Mouse (Mus musculus): ENCODE measurements at regions not wholly inside any gene's neighbourhood (a gene's known extent, or its start where the extent isn't known, plus 50 kb on each side); places are given as distances from the start of the nearest gene placed in this dataset.
"Not testable (repeated sequence)": the region's sequence is repeated elsewhere in the genome, so short reads cannot be mapped to it uniquely, and the experiment has no call there.

DNA sequence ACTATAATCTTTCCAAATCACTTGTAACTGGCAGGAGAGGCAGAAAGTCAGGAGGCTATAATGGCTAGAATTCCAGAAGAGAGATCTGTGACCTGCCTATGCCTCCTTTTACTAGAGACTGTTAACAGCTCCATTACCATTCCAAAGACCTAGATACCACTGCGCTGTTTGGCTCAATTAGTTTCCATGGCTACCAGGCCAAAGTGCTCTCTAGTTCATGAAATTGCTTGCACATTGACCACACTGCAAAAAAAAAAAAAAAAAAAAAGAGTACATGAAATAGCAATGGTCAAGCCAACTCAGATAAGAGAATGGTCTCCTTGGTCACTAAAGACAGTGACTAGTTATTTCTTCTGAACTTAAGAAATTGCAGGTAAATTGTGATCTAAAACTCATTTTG, 366.5 kb upstream of the Grid2 start:
- DNase-seq (ENCODE audit: low read depth, low spot score): peak; percentile 77

DNA sequence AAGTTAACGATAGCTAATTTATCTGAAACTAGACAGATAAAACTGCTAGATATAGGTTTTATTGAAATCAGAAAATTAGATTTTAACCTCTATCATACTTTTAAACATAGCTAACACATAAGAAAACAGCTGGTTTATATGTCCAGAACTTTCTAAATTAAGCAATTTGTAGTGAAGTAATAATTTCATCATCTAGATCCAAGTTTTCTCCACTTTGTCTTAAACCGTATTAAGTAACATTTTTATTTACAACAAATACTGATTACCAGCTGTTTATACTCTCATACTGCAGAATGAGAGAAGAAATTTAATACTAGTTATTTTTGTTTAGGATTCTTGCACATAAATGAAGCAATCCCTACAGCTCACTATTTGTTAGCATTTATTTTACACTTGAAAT, 342.9 kb upstream of the Grid2 start:
- no peak for DNase-seq (ENCODE audit: low read depth, low spot score)

DNA sequence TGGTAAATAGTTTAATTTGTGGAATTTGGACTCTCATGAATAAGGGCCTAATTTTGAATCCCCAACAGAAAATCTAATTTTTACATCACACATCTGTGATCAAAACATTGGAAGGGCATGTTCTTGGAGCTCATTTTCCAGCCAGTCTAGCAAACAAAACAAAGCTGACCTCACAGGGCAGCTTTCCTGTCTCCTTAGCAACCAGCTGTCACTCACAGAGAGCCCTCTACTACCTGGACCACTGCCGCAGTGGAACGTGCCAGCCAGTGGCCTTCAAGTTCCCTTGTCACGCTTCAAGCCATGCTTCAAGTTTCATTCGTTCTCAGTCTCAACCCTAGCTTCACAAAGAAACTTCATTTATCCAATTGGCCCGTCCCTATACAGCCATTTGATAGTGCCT, 338.6 kb upstream of the Grid2 start:
- DNase-seq (ENCODE audit: low read depth, low spot score): not testable (repeated sequence)

DNA sequence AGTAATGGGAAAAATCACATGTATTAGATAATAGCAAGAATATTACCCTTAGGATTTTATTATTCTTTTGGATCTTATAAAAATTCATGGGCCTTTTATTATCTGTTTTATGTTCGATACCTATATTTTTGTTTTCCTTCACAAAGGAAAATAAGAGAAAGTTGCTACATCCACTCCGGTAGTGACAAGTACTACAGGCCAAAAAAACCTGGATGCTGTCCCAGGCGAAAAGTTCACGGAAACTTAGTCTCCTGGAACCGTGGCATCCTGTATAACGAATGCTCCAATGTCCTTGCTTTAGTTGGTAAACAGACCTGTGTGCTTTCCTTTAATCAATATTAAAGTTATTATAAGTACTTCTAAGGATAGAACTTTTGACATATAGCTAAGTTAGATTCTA, 337.7 kb upstream of the Grid2 start:
- DNase-seq (ENCODE audit: low read depth, low spot score): no peak

DNA sequence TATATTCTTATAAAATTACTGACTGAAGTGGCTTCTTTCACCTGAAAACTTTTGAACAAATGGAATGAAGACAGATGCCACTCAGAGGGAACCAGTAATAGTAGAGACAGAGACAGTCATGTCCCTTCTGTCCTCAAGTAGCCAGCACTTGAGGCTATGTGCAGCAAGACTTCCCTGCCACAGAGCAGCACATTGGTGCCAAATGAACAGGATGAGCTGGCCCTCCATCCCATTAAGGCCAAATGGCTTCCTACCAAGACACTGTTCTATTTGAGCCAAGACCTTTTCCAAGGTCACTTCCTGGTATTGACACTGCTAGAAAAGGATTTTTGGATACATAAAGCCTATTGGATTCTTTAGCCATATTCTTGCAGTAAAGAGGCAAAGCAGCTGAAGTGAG, 336.6 kb upstream of the Grid2 start:
- no peak for DNase-seq (ENCODE audit: low read depth, low spot score)
